ENCODE assay signal across 8 mouse cellular contexts in genomic region chr11:98951026-98951906, GRCm38 (mm10). TPM values are rescaled to one million over a fixed set of nuclear protein-coding genes. Genes with fewer than 3 reads are reported as not detected.
A peak's percentile ranks its signal among the peaks of the same experiment; 100 is the strongest.
DNase-seq lines count a peak whose midpoint lies in the region; ATAC-seq and TF ChIP-seq lines count a peak whose summit lies in the region.

No protein-coding gene starts in this region.

- H3K9me3 ChIP-seq in embryonic facial prominence, embryonic 15.5 days (replicated peaks) = no peaks in the 10 kb centered on the region
- no peaks in the 10 kb centered on the region for H3K9me3 ChIP-seq in heart, embryonic 15.5 days (replicated peaks)
- H3K9me3 ChIP-seq in kidney, postnatal 0 days (replicated peaks; ENCODE audit: low read length) = no peaks in the 10 kb centered on the region

- 0 out of 2 replicates have a peak overlapping the region, but pooled peaks have one; percentile 0 for H3K9ac ChIP-seq in embryonic facial prominence, embryonic 15.5 days
- peak overlapping the region; percentile 53 for H3K9ac ChIP-seq in heart, embryonic 15.5 days
- H3K9ac ChIP-seq in kidney, postnatal 0 days (ENCODE audit: low read depth, low read length) = peak overlapping the region; percentile 50

- peak overlapping the region; percentile 73 for H3K27ac ChIP-seq in spleen, adult 2 months (ENCODE audit: insufficient read depth, low read length)
- peak overlapping the region; percentile 81 for H3K27ac ChIP-seq in embryonic facial prominence, embryonic 15.5 days (replicated peaks)
- H3K27ac ChIP-seq in heart, embryonic 15.5 days = peak overlapping the region; percentile 94
- H3K27ac ChIP-seq in kidney, postnatal 0 days = peak overlapping the region; percentile 96

- 73% methylated on average over 16 of the region's 16 CpGs for WGBS in spleen, adult 2 months
- 50% methylated on average over 16 of the region's 16 CpGs for WGBS in embryonic facial prominence, embryonic 15.5 days
- WGBS in heart, embryonic 15.5 days = 26% methylated on average over 16 of the region's 16 CpGs
- 30% methylated on average over 15 of the region's 16 CpGs for WGBS in kidney, postnatal 0 days

- peaks cover 11% of the 10 kb centered on the region for H3K36me3 ChIP-seq in spleen, adult 2 months (ENCODE audit: control insufficient read depth, insufficient read depth, low read length)
- H3K36me3 ChIP-seq in embryonic facial prominence, embryonic 15.5 days = peaks cover 22% of the 10 kb centered on the region; the same call in 1 of the 2 replicates
- peaks cover 8% of the 10 kb centered on the region; the same call in 1 of the 2 replicates for H3K36me3 ChIP-seq in heart, embryonic 15.5 days
- peaks cover 7% of the 10 kb centered on the region; the same call in 1 of the 2 replicates for H3K36me3 ChIP-seq in kidney, postnatal 0 days (ENCODE audit: insufficient read depth, low read length)

- H3K27me3 ChIP-seq in spleen, adult 2 months (ENCODE audit: control insufficient read depth, insufficient read depth, low read length) = no peaks in the 10 kb centered on the region
- H3K27me3 ChIP-seq in embryonic facial prominence, embryonic 15.5 days = no peaks in the 10 kb centered on the region
- no peaks in the 10 kb centered on the region for H3K27me3 ChIP-seq in heart, embryonic 15.5 days
- H3K27me3 ChIP-seq in kidney, postnatal 0 days (ENCODE audit: insufficient read depth, low read length) = no peaks in the 10 kb centered on the region

- peaks cover 75% of the 10 kb centered on the region for H3K4me1 ChIP-seq in spleen, adult 2 months (ENCODE audit: control insufficient read depth, insufficient read depth, insufficient read length)
- peaks cover 84% of the 10 kb centered on the region for H3K4me1 ChIP-seq in embryonic facial prominence, embryonic 15.5 days
- peaks cover 93% of the 10 kb centered on the region for H3K4me1 ChIP-seq in heart, embryonic 15.5 days (replicated peaks)
- H3K4me1 ChIP-seq in kidney, postnatal 0 days (replicated peaks; ENCODE audit: insufficient read depth, low read length) = peaks cover 69% of the 10 kb centered on the region

- no peak overlapping the region for H3K4me3 ChIP-seq in spleen, adult 2 months (ENCODE audit: extremely low read depth, insufficient read depth, insufficient read length)
- no peak overlapping the region for H3K4me3 ChIP-seq in embryonic facial prominence, embryonic 15.5 days (replicated peaks)
- peak overlapping the region; percentile 18; the same call in 1 of the 2 replicates for H3K4me3 ChIP-seq in heart, embryonic 15.5 days
- no peak overlapping the region for H3K4me3 ChIP-seq in kidney, postnatal 0 days (replicated peaks; ENCODE audit: low read depth, low read length)

- H3K4me2 ChIP-seq in embryonic facial prominence, embryonic 15.5 days (replicated peaks) = peak overlapping the region; percentile 31
- peak overlapping the region; percentile 50 for H3K4me2 ChIP-seq in heart, embryonic 15.5 days
- peak overlapping the region; percentile 21 for H3K4me2 ChIP-seq in kidney, postnatal 0 days (ENCODE audit: low read length)

- TF ChIP-seq POLR2A in spleen, adult 2 months (IDR thresholded peaks at IDR 0.05; ENCODE audit: low read depth, low read length) = no peak

- DNase-seq in spleen, adult 2 months (ENCODE audit: low read depth in 1 of 2, low spot score in 2 of 2) = no peak
- DNase-seq in spleen, adult 18-20 months = no peak
- DNase-seq in kidney, postnatal 0 days (ENCODE audit: low spot score) = peak; percentile 76
- peak; percentile 80 to 92 for DNase-seq in lung, postnatal 4 days
- no peak for DNase-seq in thymus, postnatal 0 days (ENCODE audit: low spot score)
- DNase-seq in B cell, adult 2 months = no peak

- no peak for TF ChIP-seq CTCF in spleen, adult 2 months (IDR thresholded peaks at IDR 0.05; ENCODE audit: extremely low read depth, insufficient read depth, insufficient read length, insufficient replicate concordance)
- TF ChIP-seq CTCF in kidney, postnatal 0 days (IDR thresholded peaks at IDR 0.05; ENCODE audit: low read depth) = no peak

- peak; percentile 52 for ATAC-seq in embryonic facial prominence, embryonic 15.5 days (ENCODE audit: insufficient number of reproducible peaks, low FRiP score, low TSS enrichment, low read depth)
- ATAC-seq in heart, embryonic 15.5 days (replicated peaks; ENCODE audit: insufficient number of reproducible peaks, insufficient read depth, low FRiP score, low read depth) = peak; percentile 72
- peak; percentile 76 for ATAC-seq in kidney, postnatal 0 days (replicated peaks; ENCODE audit: low FRiP score, low read depth)

RNA-seq across cellular contexts. Expression of gene Rara, which starts 23.6 kb away (rescaled TPM):
- polyA plus RNA-seq in spleen, adult 2 months (2012; rRNA removed) = 37.0 and 48.8 TPM in 2 replicates
- polyA plus RNA-seq in embryonic facial prominence, embryonic 15.5 days (2015; fragmentation: Nextera tagmentation; extraction: Ambion mirVana) = 50.0 and 53.5 TPM in 2 replicates
- 26.2 and 31.0 TPM in 2 replicates for polyA plus RNA-seq in heart, embryonic 15.5 days (2015; fragmentation: Nextera tagmentation; extraction: Ambion mirVana)
- 25.7 and 26.3 TPM in 2 replicates for polyA plus RNA-seq in kidney, postnatal 0 days (2015; fragmentation: Nextera tagmentation; extraction: Ambion mirVana)
- 40.4 and 41.0 TPM in 2 replicates for polyA plus RNA-seq in thymus, postnatal 0 days (2015; fragmentation: Nextera tagmentation; extraction: Ambion mirVana)

RNA-seq across cellular contexts. Expression of gene Gjd3, which starts 31.6 kb away (rescaled TPM):
- 0.56 and 0.67 TPM in 2 replicates for polyA plus RNA-seq in spleen, adult 2 months (2012; rRNA removed)
- 0.96 and 1.1 TPM in 2 replicates for polyA plus RNA-seq in embryonic facial prominence, embryonic 15.5 days (2015; fragmentation: Nextera tagmentation; extraction: Ambion mirVana)
- polyA plus RNA-seq in heart, embryonic 15.5 days (2015; fragmentation: Nextera tagmentation; extraction: Ambion mirVana) = 3.6 and 4.4 TPM in 2 replicates
- 1.1 and 1.6 TPM in 2 replicates for polyA plus RNA-seq in kidney, postnatal 0 days (2015; fragmentation: Nextera tagmentation; extraction: Ambion mirVana)
- 0.27 and 0.51 TPM in 2 replicates for polyA plus RNA-seq in thymus, postnatal 0 days (2015; fragmentation: Nextera tagmentation; extraction: Ambion mirVana)

RNA-seq across cellular contexts. Expression of gene Cdc6, which starts 43.7 kb away (rescaled TPM):
- polyA plus RNA-seq in spleen, adult 2 months (2012; rRNA removed) = 1.6 and 2.0 TPM in 2 replicates
- 22.6 and 22.7 TPM in 2 replicates for polyA plus RNA-seq in embryonic facial prominence, embryonic 15.5 days (2015; fragmentation: Nextera tagmentation; extraction: Ambion mirVana)
- polyA plus RNA-seq in heart, embryonic 15.5 days (2015; fragmentation: Nextera tagmentation; extraction: Ambion mirVana) = 14.2 and 20.4 TPM in 2 replicates
- polyA plus RNA-seq in kidney, postnatal 0 days (2015; fragmentation: Nextera tagmentation; extraction: Ambion mirVana) = 12.3 and 15.5 TPM in 2 replicates
- polyA plus RNA-seq in thymus, postnatal 0 days (2015; fragmentation: Nextera tagmentation; extraction: Ambion mirVana) = 40.6 and 53.2 TPM in 2 replicates

Comparison
In these comparisons a context has a peak if more than half of its experiments do, and no peak if none do; other contexts are left out.
1. DNase-seq: peak in kidney, postnatal 0 days (single experiment) and lung, postnatal 4 days (2 of 2); none in spleen, adult 2 months (0 of 2), spleen, adult 18-20 months (0 of 2), thymus, postnatal 0 days (single experiment) and B cell, adult 2 months (0 of 2).
2. H3K9ac ChIP-seq: peak in every context shown above with its lines; median percentile 53 in heart, embryonic 15.5 days; 50 in kidney, postnatal 0 days; 0 in embryonic facial prominence, embryonic 15.5 days.
3. Peak in every context shown above with its lines, with median percentiles within 50 percentile points of each other: H3K27ac ChIP-seq, ATAC-seq and H3K4me2 ChIP-seq.